Mouse (Mus musculus): ENCODE measurements at regions not wholly inside any gene's neighbourhood (a gene's known extent, or its start where the extent isn't known, plus 50 kb on each side); places are given as distances from the start of the nearest gene placed in this dataset.

GRCm38 (mm10) chr9:23024061-23024460 lies 198.8 kb upstream of the Bmper start:
- no peak for DNase-seq (ENCODE audit: low read depth, low spot score)

GRCm38 (mm10) chr9:23025247-23025646 lies 197.6 kb upstream of the Bmper start:
- no peak for DNase-seq (ENCODE audit: low read depth, low spot score)

GRCm38 (mm10) chr9:23027377-23028313 lies 195.2 kb upstream of the Bmper start:
- peak; percentile 81 for DNase-seq (ENCODE audit: low read depth, low spot score)

GRCm38 (mm10) chr9:23029421-23029820 lies 193.5 kb upstream of the Bmper start:
- DNase-seq (ENCODE audit: low read depth, low spot score) = no peak

- DNase-seq (ENCODE audit: low read depth, low spot score) = no peak
Observed at GRCm38 (mm10) chr9:23030138-23030537, 192.7 kb upstream of the Bmper start.

GRCm38 (mm10) chr9:23030546-23030945 lies 192.3 kb upstream of the Bmper start:
- no peak for DNase-seq (ENCODE audit: low read depth, low spot score)

- no peak for DNase-seq (ENCODE audit: low read depth, low spot score)
Observed at GRCm38 (mm10) chr9:23031916-23032315, 191.0 kb upstream of the Bmper start.

GRCm38 (mm10) chr9:23035306-23035705 lies 187.6 kb upstream of the Bmper start:
- no peak for DNase-seq (ENCODE audit: low read depth, low spot score)

GRCm38 (mm10) chr9:23035901-23036610 lies 186.8 kb upstream of the Bmper start:
- DNase-seq (ENCODE audit: low read depth, low spot score) = peak; percentile 38

GRCm38 (mm10) chr9:23037513-23037914 lies 185.4 kb upstream of the Bmper start:
- DNase-seq (ENCODE audit: low read depth, low spot score) = no peak

GRCm38 (mm10) chr9:23039588-23039987 lies 183.3 kb upstream of the Bmper start:
- DNase-seq (ENCODE audit: low read depth, low spot score) = no peak

- DNase-seq (ENCODE audit: low read depth, low spot score) = no peak
Observed at GRCm38 (mm10) chr9:23041025-23041424, 181.9 kb upstream of the Bmper start.

- no peak for DNase-seq (ENCODE audit: low read depth, low spot score)
Observed at GRCm38 (mm10) chr9:23041537-23042472, 181.1 kb upstream of the Bmper start.

- no peak for DNase-seq (ENCODE audit: low read depth, low spot score)
Observed at GRCm38 (mm10) chr9:23043006-23043405, 179.9 kb upstream of the Bmper start.

- DNase-seq (ENCODE audit: low read depth, low spot score) = peak; percentile 64
Observed at GRCm38 (mm10) chr9:23045486-23045885, 177.4 kb upstream of the Bmper start.

- DNase-seq (ENCODE audit: low read depth, low spot score) = no peak
Observed at GRCm38 (mm10) chr9:23050751-23051150, 172.1 kb upstream of the Bmper start.

GRCm38 (mm10) chr9:23059526-23059925 lies 163.3 kb upstream of the Bmper start:
- DNase-seq (ENCODE audit: low read depth, low spot score) = no peak

- DNase-seq (ENCODE audit: low read depth, low spot score) = peak; percentile 12
Observed at GRCm38 (mm10) chr9:23060526-23060925, 162.3 kb upstream of the Bmper start.

GRCm38 (mm10) chr9:23061179-23061929 lies 161.5 kb upstream of the Bmper start:
- DNase-seq (ENCODE audit: low read depth, low spot score) = no peak

GRCm38 (mm10) chr9:23062057-23062655 lies 160.7 kb upstream of the Bmper start:
- no peak for DNase-seq (ENCODE audit: low read depth, low spot score)
